Mouse (Mus musculus) kidney, postnatal 4 days (tissue): ENCODE measurements around the gene Rnf145.
"Not testable (repeated sequence)": the region's sequence is repeated elsewhere in the genome, so short reads cannot be mapped to it uniquely, and the experiment has no call there.

Source experiments
- DNase-seq, 2 experiments: peaks; one replicate each; pipeline ENCODE4 v3.0.0; 2021; ENCODE audit warnings: mixed read lengths in 2 of 2

Rnf145 gene

GRCm38 (mm10) chr11:44564940-44565339, 46.2 kb downstream of the Rnf145 start:
- no peak for DNase-seq

- DNase-seq: not testable (repeated sequence)
These were observed 51.6 kb downstream of the Rnf145 start for GRCm38 (mm10) chr11:44570336-44570735.

GRCm38 (mm10) chr11:44572781-44573180, 54.0 kb downstream of the Rnf145 start:
- no peak for DNase-seq

- no peak for DNase-seq
These were observed 54.6 kb downstream of the Rnf145 start for GRCm38 (mm10) chr11:44573396-44573795.

- DNase-seq: no peak
These were observed 55.6 kb downstream of the Rnf145 start for GRCm38 (mm10) chr11:44574391-44574790.

DNA sequence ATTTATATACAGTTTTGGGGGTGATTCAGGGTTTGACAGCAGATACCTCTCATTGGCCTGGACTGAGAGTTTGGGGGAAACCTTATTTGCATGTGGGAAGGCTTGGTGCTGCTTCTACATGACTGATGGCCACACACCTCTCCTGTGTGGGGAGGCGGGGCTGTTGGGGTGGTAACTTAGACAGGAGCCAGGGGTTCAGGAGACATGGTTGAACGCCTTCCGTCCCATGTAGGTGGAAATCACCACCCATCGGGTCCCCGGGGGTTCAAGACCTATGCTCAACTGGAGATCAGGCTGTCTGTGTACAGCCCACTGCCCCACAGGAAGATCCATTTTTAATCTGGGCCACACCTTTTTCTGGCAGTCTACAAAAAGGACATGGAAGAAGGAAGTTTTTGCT, 56.1 kb downstream of the Rnf145 start:
- no peak for DNase-seq

DNA sequence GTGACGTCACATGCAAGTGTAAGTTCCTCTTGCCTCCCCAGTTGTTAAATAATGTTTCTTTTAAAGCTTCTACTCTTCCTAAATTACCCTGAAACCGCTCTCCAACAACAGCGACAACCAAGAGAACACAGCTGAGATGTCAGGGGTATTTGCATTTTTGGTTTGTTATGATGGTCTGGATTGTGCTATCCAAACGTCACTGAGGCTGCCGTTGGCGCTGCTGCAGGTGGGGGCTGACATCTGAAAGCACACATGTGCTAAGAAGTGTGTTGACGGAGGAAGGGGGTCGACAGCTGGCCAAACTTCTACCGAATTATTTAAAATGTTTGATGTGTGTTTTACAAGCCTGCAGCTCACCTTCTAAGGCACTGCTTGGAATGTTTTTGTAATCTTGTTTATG, 59.1 kb downstream of the Rnf145 start:
- DNase-seq: no peak

DNA sequence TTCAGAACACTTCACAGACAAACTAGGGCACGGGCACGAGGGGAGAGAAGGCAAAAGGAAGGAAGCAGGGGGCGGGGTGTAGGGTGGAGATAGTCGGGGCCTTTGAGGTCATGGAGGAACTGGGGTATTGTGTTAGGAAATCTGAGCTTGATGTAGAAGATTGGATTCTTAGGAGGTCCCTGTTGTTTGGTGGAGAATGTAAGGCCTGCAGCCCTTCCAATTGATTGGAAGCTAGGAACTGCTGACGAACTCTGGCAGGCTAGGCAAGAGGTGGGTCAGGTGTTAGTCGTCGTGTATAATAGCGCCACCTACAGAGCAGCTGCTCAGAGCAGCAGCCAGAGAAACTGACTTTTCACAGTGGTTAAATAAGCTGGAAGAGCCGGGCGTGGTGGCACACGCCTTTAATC, 62.5 kb downstream of the Rnf145 start:
- DNase-seq: peak; percentile 39 to 65

- peak; percentile 52 to 63 for DNase-seq
These were observed 67.4 kb downstream of the Rnf145 start for GRCm38 (mm10) chr11:44586047-44586696.

- DNase-seq: no peak
These were observed 74.3 kb downstream of the Rnf145 start for GRCm38 (mm10) chr11:44593016-44593415.

DNA sequence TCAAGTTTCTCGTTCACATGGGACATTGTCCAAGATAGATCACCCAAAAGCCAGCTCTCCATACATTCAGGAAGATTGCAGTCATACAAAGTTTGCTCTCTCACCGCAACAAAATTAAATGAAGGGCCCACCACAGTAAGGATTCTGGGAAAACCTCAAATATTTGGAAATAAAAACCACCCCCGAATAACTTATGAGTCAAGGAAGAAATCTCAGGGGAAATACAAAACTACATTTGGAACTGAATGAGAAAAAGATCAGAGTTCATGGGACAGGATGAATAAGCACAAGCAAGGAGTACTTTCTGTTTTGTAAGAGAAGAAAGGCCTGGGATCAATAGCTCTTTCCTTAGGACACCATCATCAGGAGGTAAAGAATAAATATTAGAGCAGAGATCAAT, 76.0 kb downstream of the Rnf145 start:
- DNase-seq: no peak

DNA sequence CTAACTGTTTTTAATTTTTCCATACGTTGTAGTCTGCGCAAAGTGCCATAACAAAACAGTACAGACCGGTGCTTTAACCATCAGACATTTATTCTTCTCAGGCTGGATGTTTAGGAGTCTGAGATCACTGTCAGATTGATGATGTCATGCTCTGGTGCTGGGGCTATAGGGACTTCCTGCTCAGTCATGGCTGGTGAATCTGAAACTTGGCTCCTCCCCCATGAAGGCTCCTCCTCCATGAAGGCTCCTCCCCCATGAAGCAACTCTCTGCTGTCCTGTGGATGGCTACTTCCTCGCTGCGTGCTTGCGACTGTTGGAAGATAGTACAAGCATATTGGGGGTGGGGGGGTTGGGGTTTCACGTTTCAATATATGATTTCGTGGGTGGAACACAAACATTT, 88.1 kb downstream of the Rnf145 start:
- no peak for DNase-seq

DNA sequence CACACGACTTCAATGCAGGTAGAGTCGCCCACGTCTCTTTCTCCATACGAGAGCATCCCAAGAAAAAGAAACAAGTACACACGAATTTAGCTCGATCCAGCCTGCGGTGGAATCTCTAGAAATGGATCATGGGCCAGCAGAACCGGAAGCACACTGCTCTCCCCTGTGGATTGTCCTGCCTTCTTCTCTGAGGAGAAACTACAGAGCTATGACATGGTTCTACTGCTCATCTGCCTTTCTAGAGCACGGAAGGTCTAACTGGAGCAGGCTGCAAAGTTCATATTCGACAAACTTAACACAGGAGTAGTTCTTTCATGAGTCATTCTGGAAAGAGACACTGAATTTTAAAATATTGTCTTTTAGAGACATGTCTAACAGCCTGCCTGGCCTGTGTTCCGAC, 89.9 kb downstream of the Rnf145 start:
- no peak for DNase-seq

- peak; percentile 95 to 97 for DNase-seq
These were observed 92.4 kb downstream of the Rnf145 start for GRCm38 (mm10) chr11:44610971-44611781.

- no peak for DNase-seq
These were observed 93.4 kb downstream of the Rnf145 start for GRCm38 (mm10) chr11:44612156-44612555.

DNA sequence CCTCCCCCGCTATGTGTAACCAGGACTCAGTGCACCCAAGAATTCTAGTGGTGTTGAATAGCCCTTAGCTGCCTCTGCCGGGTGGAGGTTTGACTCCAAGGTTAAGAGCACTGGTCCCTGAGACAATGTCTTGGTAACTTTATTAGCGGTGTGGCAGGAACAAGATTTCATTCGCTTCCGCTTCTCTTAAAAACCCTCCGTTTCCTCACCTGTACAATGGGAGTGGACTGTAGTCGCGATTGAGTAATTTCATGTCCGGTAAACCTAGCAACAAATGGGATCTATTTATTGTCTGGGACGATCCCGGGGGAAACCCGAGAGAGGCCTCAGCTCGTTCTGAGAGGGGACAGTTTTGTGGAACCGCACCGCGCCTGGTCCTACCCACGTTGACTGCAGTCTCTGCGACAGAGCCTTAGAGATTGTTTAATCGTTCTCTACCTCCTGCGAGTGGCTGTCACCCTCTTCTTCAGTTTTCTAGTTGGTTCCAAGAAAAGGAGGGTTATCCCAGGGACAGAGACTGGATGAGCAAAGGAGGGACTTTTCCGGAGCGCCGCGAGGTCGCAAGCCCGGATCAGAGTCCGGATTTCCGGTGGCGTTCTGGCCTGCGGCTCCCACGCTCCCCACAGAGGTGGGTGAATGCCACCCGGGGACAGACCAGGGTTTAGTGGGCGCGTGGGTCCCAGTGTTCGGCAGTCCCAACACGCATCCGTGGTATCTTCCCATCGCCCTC, 94.1 kb downstream of the Rnf145 start:
- DNase-seq: peak; percentile 59 to 60

DNA sequence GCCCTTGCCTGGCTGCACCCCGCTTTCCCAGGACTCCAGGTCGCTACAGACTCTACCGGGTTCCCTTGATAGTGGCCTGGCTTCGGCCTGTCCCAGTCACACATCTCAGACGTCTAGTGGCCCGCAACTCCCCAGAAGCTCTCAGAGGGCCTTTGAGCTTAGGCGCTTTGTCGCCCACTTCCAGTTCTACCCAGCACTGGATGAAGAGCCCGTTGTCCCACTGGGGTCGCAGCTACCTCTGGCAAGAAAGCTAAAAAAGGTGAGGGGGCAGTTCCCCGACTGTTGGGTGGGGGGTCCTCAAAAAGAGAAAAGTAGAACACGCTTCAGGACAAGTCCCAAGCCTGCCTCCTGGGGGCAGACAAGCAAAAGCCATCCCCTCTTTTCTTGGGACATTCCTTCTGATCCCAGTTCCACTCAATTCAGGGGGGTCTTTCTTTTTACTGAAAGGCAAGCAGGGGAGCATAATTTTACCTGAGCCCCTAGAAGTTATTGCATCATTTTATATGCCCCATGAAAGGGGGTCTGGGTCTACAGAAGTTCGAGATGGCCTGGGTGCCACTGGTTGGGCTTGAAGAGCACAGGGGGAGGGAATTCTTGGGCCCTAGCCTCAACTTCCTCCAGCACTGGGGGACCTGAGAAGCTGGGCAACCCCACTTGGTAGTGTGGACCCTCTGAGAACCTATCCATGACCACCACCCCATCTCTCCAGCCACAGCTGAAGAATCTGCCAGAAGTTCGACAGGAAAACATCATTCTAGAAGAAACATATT, 94.8 kb downstream of the Rnf145 start:
- DNase-seq: peak; percentile 49 to 62
